Mouse (Mus musculus): ENCODE results near the gene Mrps7. TPM values are rescaled to one million over a fixed set of nuclear protein-coding genes. Genes with fewer than 3 reads are reported as not detected.

Gene Mrps7
- polyA plus RNA-seq, 1 experiment from 2014 or later, result 111 TPM

- Histone ChIP-seq H3K27ac (replicated peaks; ENCODE audit: low read depth, low read length) (no peak within 1 kb of the TSS), H3K9me3 (ENCODE audit: control insufficient read depth, low read length) (no peaks in the 10 kb centered on the region), H3K27me3 (ENCODE audit: control insufficient read depth, insufficient read depth, low read length) (no peaks in the 10 kb centered on the region), H3K4me3 (ENCODE audit: low read depth, low read length) (peak within 1 kb of the TSS; percentile 56), H3K36me3 (ENCODE audit: control insufficient read depth, insufficient read depth, low read length) (no peaks in the 10 kb centered on the region), H3K4me2 (ENCODE audit: low read depth, severe bottlenecking) (peak within 1 kb of the TSS; percentile 76), H3K9ac (ENCODE audit: low read length) (peak within 1 kb of the TSS; percentile 23; the same call in 1 of the 2 replicates), H3K4me1 (ENCODE audit: control insufficient read depth, insufficient read depth, low read length) (no peaks in the 10 kb centered on the region)
- DNase-seq (ENCODE audit: low spot score), result peak; percentile 98
- ATAC-seq (ENCODE audit: insufficient number of reproducible peaks, low FRiP score, low TSS enrichment, low read depth), result peak; percentile 98
- WGBS, result under 1% methylated on average over 47 of the region's 47 CpGs
Observed at GRCm38 (mm10) chr11:115627705-115628464, 24.2 kb downstream of the Mrps7 start, which contains the start of gene Slc25a19. Slc25a19 (minus strand) TSS chr11:115628295.

- H3K36me3 ChIP-seq (ENCODE audit: control insufficient read depth, insufficient read depth, low read length), result no peaks in the 10 kb centered on the region
- ATAC-seq (ENCODE audit: insufficient number of reproducible peaks, low FRiP score, low TSS enrichment, low read depth) (0 out of 2 replicates have a peak, but pooled peaks have one; percentile 5), DNase-seq (ENCODE audit: low spot score) (no peak)
- H3K27me3 ChIP-seq (ENCODE audit: control insufficient read depth, insufficient read depth, low read length), result no peaks in the 10 kb centered on the region
- WGBS, result 55% methylated on average over 13 of the region's 13 CpGs
- H3K4me2 ChIP-seq (ENCODE audit: low read depth, severe bottlenecking), result peak overlapping the region; percentile 33; the same call in 1 of the 2 replicates
- peak overlapping the region; percentile 56 for H3K4me3 ChIP-seq (ENCODE audit: low read depth, low read length)
- H3K27ac ChIP-seq (replicated peaks; ENCODE audit: low read depth, low read length), result no peak overlapping the region
- peak overlapping the region; percentile 23; the same call in 1 of the 2 replicates for H3K9ac ChIP-seq (ENCODE audit: low read length)
- H3K4me1 ChIP-seq (ENCODE audit: control insufficient read depth, insufficient read depth, low read length), result no peaks in the 10 kb centered on the region
- no peaks in the 10 kb centered on the region for H3K9me3 ChIP-seq (ENCODE audit: control insufficient read depth, low read length)
Observed at GRCm38 (mm10) chr11:115628465-115629101, 24.9 kb downstream of the Mrps7 start.

GRCm38 (mm10) chr11:115629734-115630531 lies 26.2 kb downstream of the Mrps7 start:
- Histone ChIP-seq H3K4me1 (ENCODE audit: control insufficient read depth, insufficient read depth, low read length) (no peaks in the 10 kb centered on the region), H3K9me3 (ENCODE audit: control insufficient read depth, low read length) (no peaks in the 10 kb centered on the region), H3K36me3 (ENCODE audit: control insufficient read depth, insufficient read depth, low read length) (no peaks in the 10 kb centered on the region), H3K9ac (ENCODE audit: low read length) (no peak overlapping the region), H3K27ac (replicated peaks; ENCODE audit: low read depth, low read length) (no peak overlapping the region), H3K4me3 (ENCODE audit: low read depth, low read length) (no peak overlapping the region), H3K4me2 (ENCODE audit: low read depth, severe bottlenecking) (no peak overlapping the region), H3K27me3 (ENCODE audit: control insufficient read depth, insufficient read depth, low read length) (no peaks in the 10 kb centered on the region)
- ATAC-seq (ENCODE audit: insufficient number of reproducible peaks, low FRiP score, low TSS enrichment, low read depth) (no peak), DNase-seq (ENCODE audit: low spot score) (no peak)
- WGBS, result 87% methylated on average over 13 of the region's 13 CpGs

GRCm38 (mm10) chr11:115630532-115631504 lies 27.1 kb downstream of the Mrps7 start:
- no peaks in the 10 kb centered on the region for H3K27me3 ChIP-seq (ENCODE audit: control insufficient read depth, insufficient read depth, low read length)
- H3K4me2 ChIP-seq (ENCODE audit: low read depth, severe bottlenecking), result no peak overlapping the region
- H3K9ac ChIP-seq (ENCODE audit: low read length), result no peak overlapping the region
- H3K4me1 ChIP-seq (ENCODE audit: control insufficient read depth, insufficient read depth, low read length), result no peaks in the 10 kb centered on the region
- no peak for DNase-seq (ENCODE audit: low spot score)
- no peak overlapping the region for H3K4me3 ChIP-seq (ENCODE audit: low read depth, low read length)
- no peaks in the 10 kb centered on the region for H3K36me3 ChIP-seq (ENCODE audit: control insufficient read depth, insufficient read depth, low read length)
- WGBS, result 55% methylated on average over 16 of the region's 16 CpGs
- H3K9me3 ChIP-seq (ENCODE audit: control insufficient read depth, low read length), result no peaks in the 10 kb centered on the region
- no peak for ATAC-seq (ENCODE audit: insufficient number of reproducible peaks, low FRiP score, low TSS enrichment, low read depth)
- H3K27ac ChIP-seq (replicated peaks; ENCODE audit: low read depth, low read length), result no peak overlapping the region

- DNase-seq (ENCODE audit: low spot score) (peak; percentile 49), ATAC-seq (ENCODE audit: insufficient number of reproducible peaks, low FRiP score, low TSS enrichment, low read depth) (no peak)
- no peaks in the 10 kb centered on the region for H3K4me1 ChIP-seq (ENCODE audit: control insufficient read depth, insufficient read depth, low read length)
- no peak overlapping the region for H3K9ac ChIP-seq (ENCODE audit: low read length)
- H3K27me3 ChIP-seq (ENCODE audit: control insufficient read depth, insufficient read depth, low read length), result no peaks in the 10 kb centered on the region
- WGBS, result 15% methylated on average over 3 of the region's 3 CpGs
- no peaks in the 10 kb centered on the region for H3K36me3 ChIP-seq (ENCODE audit: control insufficient read depth, insufficient read depth, low read length)
- no peak overlapping the region for H3K4me2 ChIP-seq (ENCODE audit: low read depth, severe bottlenecking)
- H3K27ac ChIP-seq (replicated peaks; ENCODE audit: low read depth, low read length), result no peak overlapping the region
- no peak overlapping the region for H3K4me3 ChIP-seq (ENCODE audit: low read depth, low read length)
- H3K9me3 ChIP-seq (ENCODE audit: control insufficient read depth, low read length), result no peaks in the 10 kb centered on the region
Observed at GRCm38 (mm10) chr11:115631505-115631890, 27.8 kb downstream of the Mrps7 start.

GRCm38 (mm10) chr11:115632247-115632646 lies 28.5 kb downstream of the Mrps7 start:
- no peak for ATAC-seq (ENCODE audit: insufficient number of reproducible peaks, low FRiP score, low TSS enrichment, low read depth)
- Histone ChIP-seq H3K9ac (ENCODE audit: low read length) (no peak overlapping the region), H3K4me1 (ENCODE audit: control insufficient read depth, insufficient read depth, low read length) (no peaks in the 10 kb centered on the region), H3K36me3 (ENCODE audit: control insufficient read depth, insufficient read depth, low read length) (no peaks in the 10 kb centered on the region), H3K27me3 (ENCODE audit: control insufficient read depth, insufficient read depth, low read length) (no peaks in the 10 kb centered on the region), H3K9me3 (ENCODE audit: control insufficient read depth, low read length) (no peaks in the 10 kb centered on the region), H3K4me2 (ENCODE audit: low read depth, severe bottlenecking) (no peak overlapping the region), H3K27ac (replicated peaks; ENCODE audit: low read depth, low read length) (no peak overlapping the region), H3K4me3 (ENCODE audit: low read depth, low read length) (no peak overlapping the region)
- 77% methylated on average over 7 of the region's 7 CpGs for WGBS
- DNase-seq (ENCODE audit: low spot score), result no peak

GRCm38 (mm10) chr11:115632862-115633261 lies 29.1 kb downstream of the Mrps7 start:
- H3K9ac ChIP-seq (ENCODE audit: low read length), result no peak overlapping the region
- 90% methylated on average over 10 of the region's 10 CpGs for WGBS
- ATAC-seq (ENCODE audit: insufficient number of reproducible peaks, low FRiP score, low TSS enrichment, low read depth) (no peak), DNase-seq (ENCODE audit: low spot score) (no peak)
- H3K9me3 ChIP-seq (ENCODE audit: control insufficient read depth, low read length), result no peaks in the 10 kb centered on the region
- H3K4me2 ChIP-seq (ENCODE audit: low read depth, severe bottlenecking), result no peak overlapping the region
- H3K36me3 ChIP-seq (ENCODE audit: control insufficient read depth, insufficient read depth, low read length), result no peaks in the 10 kb centered on the region
- H3K27ac ChIP-seq (replicated peaks; ENCODE audit: low read depth, low read length), result no peak overlapping the region
- no peak overlapping the region for H3K4me3 ChIP-seq (ENCODE audit: low read depth, low read length)
- H3K4me1 ChIP-seq (ENCODE audit: control insufficient read depth, insufficient read depth, low read length), result no peaks in the 10 kb centered on the region
- no peaks in the 10 kb centered on the region for H3K27me3 ChIP-seq (ENCODE audit: control insufficient read depth, insufficient read depth, low read length)

All from limb, embryonic 11.5 days (tissue).